Comparison of ENCODE assay signal across 9 mouse cellular contexts in the genomic region with DNA sequence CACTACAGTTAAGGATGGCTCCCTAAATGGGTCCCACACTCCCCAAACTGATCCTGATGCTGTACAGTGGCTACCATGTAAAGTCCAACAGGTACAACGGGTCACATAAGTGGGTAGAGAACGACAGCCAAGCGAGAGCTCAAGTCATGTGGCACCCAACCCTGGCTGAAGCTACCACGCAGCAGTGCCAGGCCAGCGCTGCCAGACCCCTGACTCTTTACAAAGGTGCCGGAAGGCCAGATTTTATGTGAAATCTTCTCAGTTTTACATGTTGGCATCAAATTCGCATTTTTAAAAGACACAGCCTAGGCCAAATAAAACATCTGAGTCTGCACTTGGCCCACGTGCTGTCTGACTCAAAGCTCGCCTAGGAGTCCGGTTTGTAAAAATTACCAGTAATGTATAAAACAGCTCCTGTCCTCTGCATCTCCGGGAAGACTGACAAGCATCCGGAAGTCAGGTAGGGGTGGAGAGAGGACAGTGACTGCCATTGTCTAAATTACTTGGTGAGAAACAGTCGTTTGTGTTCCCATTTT. TPM values are rescaled to one million over a fixed set of nuclear protein-coding genes. Genes with fewer than 3 reads are reported as not detected.
DNase-seq lines count a peak whose midpoint lies in the region; ATAC-seq lines count a peak whose summit lies in the region.
"Had no signal": no experiment of that assay in that cellular context is flagged by ENCODE, and none has a peak within 500 bp of the region (broad histone marks: within the 10 kb centered on the region; RNA-seq: fewer than 3 reads in every experiment).

No protein-coding gene starts in this region.

- 72% methylated on average over 13 of the region's 13 CpGs for WGBS in heart, embryonic 14.5 days
- 77% methylated on average over 13 of the region's 13 CpGs for WGBS in heart, embryonic 11.5 days (ENCODE audit: insufficient replicate concordance)
- 59% methylated on average over 13 of the region's 13 CpGs for WGBS in embryonic facial prominence, embryonic 15.5 days
- WGBS in midbrain, embryonic 13.5 days, result 86% methylated on average over 13 of the region's 13 CpGs

- H3K9ac ChIP-seq in heart, embryonic 14.5 days (ENCODE audit: low read length), result no peak overlapping the region
- H3K9ac ChIP-seq in heart, embryonic 11.5 days (ENCODE audit: low read depth, low read length), result no peak overlapping the region
- no peak overlapping the region for H3K9ac ChIP-seq in embryonic facial prominence, embryonic 15.5 days
- H3K9ac ChIP-seq in midbrain, embryonic 13.5 days (replicated peaks), result no peak overlapping the region
- H3K9ac ChIP-seq: kidney, embryonic 15.5 days had no signal

- ATAC-seq in heart, embryonic 14.5 days (ENCODE audit: insufficient number of reproducible peaks, insufficient read depth, low FRiP score, low read depth), result no peak
- no peak for ATAC-seq in heart, embryonic 11.5 days (replicated peaks; ENCODE audit: insufficient number of reproducible peaks, low FRiP score, low TSS enrichment)
- no peak for ATAC-seq in embryonic facial prominence, embryonic 15.5 days (ENCODE audit: insufficient number of reproducible peaks, low FRiP score, low TSS enrichment, low read depth)
- no peak for ATAC-seq in midbrain, embryonic 13.5 days
- ATAC-seq in erythroblast, adult 5-6 weeks (replicated peaks; ENCODE audit: low FRiP score, poor library complexity, severe bottlenecking), result no peak

- H3K4me2 ChIP-seq in heart, embryonic 14.5 days (ENCODE audit: low read length), result no peak overlapping the region
- H3K4me2 ChIP-seq in heart, embryonic 11.5 days, result no peak overlapping the region
- no peak overlapping the region for H3K4me2 ChIP-seq in embryonic facial prominence, embryonic 15.5 days (replicated peaks)
- no peak overlapping the region for H3K4me2 ChIP-seq in midbrain, embryonic 13.5 days (replicated peaks)
- H3K4me2 ChIP-seq: kidney, embryonic 15.5 days had no signal

- peaks cover under 1% of the 10 kb centered on the region in 2 experiments; a peak in 3 of 4 replicates for H3K4me1 ChIP-seq in heart, embryonic 14.5 days (ENCODE audit: control insufficient read depth in 2 of 2, insufficient read depth in 2 of 2, low read length in 2 of 2)
- H3K4me1 ChIP-seq in heart, embryonic 11.5 days (ENCODE audit: control insufficient read depth, insufficient read depth, low read length), result no peaks in the 10 kb centered on the region
- peaks cover 16% of the 10 kb centered on the region for H3K4me1 ChIP-seq in embryonic facial prominence, embryonic 15.5 days
- peaks cover 89% of the 10 kb centered on the region for H3K4me1 ChIP-seq in midbrain, embryonic 13.5 days (replicated peaks)

- no peaks in the 10 kb centered on the region for H3K36me3 ChIP-seq in heart, embryonic 14.5 days (ENCODE audit: control insufficient read depth, insufficient read depth, low read length)
- no peaks in the 10 kb centered on the region for H3K36me3 ChIP-seq in heart, embryonic 11.5 days (ENCODE audit: control insufficient read depth, insufficient read depth, low read length)
- H3K36me3 ChIP-seq in embryonic facial prominence, embryonic 15.5 days, result no peaks in the 10 kb centered on the region
- H3K36me3 ChIP-seq in midbrain, embryonic 13.5 days, result peaks cover 12% of the 10 kb centered on the region
- H3K36me3 ChIP-seq: kidney, embryonic 15.5 days had no signal

- peak overlapping the region; percentile 25 to 41; a peak in 2 of 4 replicates for H3K27ac ChIP-seq in heart, embryonic 14.5 days (replicated peaks in 1 of 2; ENCODE audit: control insufficient read depth in 1 of 2, insufficient read depth in 1 of 2, low read depth in 2 of 2, low read length in 2 of 2)
- no peak overlapping the region for H3K27ac ChIP-seq in heart, embryonic 11.5 days (ENCODE audit: low read depth, low read length)
- H3K27ac ChIP-seq in embryonic facial prominence, embryonic 15.5 days (replicated peaks), result peak overlapping the region; percentile 49
- H3K27ac ChIP-seq in midbrain, embryonic 13.5 days, result peak overlapping the region; percentile 31; the same call in 1 of the 2 replicates
- H3K27ac ChIP-seq: kidney, embryonic 15.5 days had no signal

- H3K4me3 ChIP-seq in heart, embryonic 14.5 days (ENCODE audit: control insufficient read depth in 1 of 2, insufficient read depth in 1 of 2, low read depth in 1 of 2, low read length in 2 of 2), result no peak overlapping the region
- H3K4me3 ChIP-seq in heart, embryonic 11.5 days (ENCODE audit: low read depth, low read length), result no peak overlapping the region
- H3K4me3 ChIP-seq in embryonic facial prominence, embryonic 15.5 days (replicated peaks), result no peak overlapping the region
- no peak overlapping the region for H3K4me3 ChIP-seq in midbrain, embryonic 13.5 days (replicated peaks)
- H3K4me3 ChIP-seq: kidney, embryonic 15.5 days had no signal

- no peaks in the 10 kb centered on the region for H3K9me3 ChIP-seq in heart, embryonic 14.5 days (ENCODE audit: control insufficient read depth, low read length)
- H3K9me3 ChIP-seq in heart, embryonic 11.5 days (replicated peaks; ENCODE audit: control insufficient read depth, low read length), result no peaks in the 10 kb centered on the region
- no peaks in the 10 kb centered on the region for H3K9me3 ChIP-seq in embryonic facial prominence, embryonic 15.5 days (replicated peaks)
- H3K9me3 ChIP-seq in midbrain, embryonic 13.5 days, result no peaks in the 10 kb centered on the region
- H3K9me3 ChIP-seq: kidney, embryonic 15.5 days had no signal

- DNase-seq in Muller cell, postnatal 12 days (ENCODE audit: inconsistent ontology term), result peak; percentile 57
- no peak for DNase-seq in MN1 (ENCODE audit: low spot score)
- DNase-seq: thymus, postnatal 25 days had no signal

- no peaks in the 10 kb centered on the region for H3K27me3 ChIP-seq in heart, embryonic 14.5 days (ENCODE audit: control insufficient read depth, insufficient read depth, low read length)
- H3K27me3 ChIP-seq in heart, embryonic 11.5 days (ENCODE audit: control insufficient read depth, insufficient read depth, low read length), result no peaks in the 10 kb centered on the region
- H3K27me3 ChIP-seq in embryonic facial prominence, embryonic 15.5 days, result no peaks in the 10 kb centered on the region
- no peaks in the 10 kb centered on the region for H3K27me3 ChIP-seq in midbrain, embryonic 13.5 days
- H3K27me3 ChIP-seq: kidney, embryonic 15.5 days had no signal

RNA-seq across cellular contexts. Expression of a gene that starts 22.4 kb away (rescaled TPM):
- polyA plus RNA-seq in heart, embryonic 14.5 days (2014; fragmentation: Nextera tagmentation; extraction: Ambion mirVana), result 0.81 and 1.1 TPM in 2 replicates
- 0.77 and 1.2 TPM in 2 replicates for polyA plus RNA-seq in heart, embryonic 11.5 days (2014; fragmentation: Nextera tagmentation; extraction: Ambion mirVana)
- 6.1 and 6.9 TPM in 2 replicates for polyA plus RNA-seq in embryonic facial prominence, embryonic 15.5 days (2015; fragmentation: Nextera tagmentation; extraction: Ambion mirVana)
- polyA plus RNA-seq in midbrain, embryonic 13.5 days (2015; fragmentation: Nextera tagmentation; extraction: Ambion mirVana), result 49.8 and 53.5 TPM in 2 replicates
- 0.63 TPM in 1 of 2 replicates, not detected in the other for total RNA-seq in erythroblast, adult 5-6 weeks (2015; ENCODE audit: low replicate concordance)
- 0.09 and 0.14 TPM in 2 replicates for total RNA-seq in erythroblast, adult 5-6 weeks (2017; ENCODE audit: low replicate concordance)
